Mouse (Mus musculus) brain, embryonic 14.5 days (tissue): Measurements from ENCODE around the gene Sdc4. TPM values are rescaled to one million over a fixed set of nuclear protein-coding genes. Genes with fewer than 3 reads are reported as not detected.
A peak's percentile ranks its signal among the peaks of the same experiment; 100 is the strongest.

Experiments
- DNase-seq: peaks from one replicate; pipeline ENCODE4 v3.0.0-alpha.2; 2011; ENCODE audit warnings: low read depth
- CTCF ChIP-seq: fragments of 200-500 bp; IDR thresholded peaks from 2 replicates; pipeline ENCODE4 v1.5.1; 2012; ENCODE audit warnings: inconsistent platforms, mild to moderate bottlenecking, moderate library complexity, borderline replicate concordance; ENCODE audit not compliant: insufficient read depth, insufficient read length; ENCODE audit errors: extremely low read depth
- POLR2A ChIP-seq: fragments of 200-500 bp; IDR thresholded peaks from 2 replicates; pipeline ENCODE4 v1.6.1; 2012; ENCODE audit warnings: mild to moderate bottlenecking, inconsistent platforms, borderline replicate concordance; ENCODE audit not compliant: poor library complexity, insufficient read depth, insufficient read length, severe bottlenecking; ENCODE audit errors: extremely low read depth
- polyA plus RNA-seq: library from polyadenylated mRNA; depleted of rRNA; stranded (reverse); fragments of >200 nt; gene quantifications from 2 replicates; pipeline ENCODE4 v1.2.3, GENCODE M21; 2012; rRNA removed

The Sdc4 gene
- 2.3 and 3.7 TPM in 2 replicates for polyA plus RNA-seq

GRCm38 (mm10) chr2:164443460-164444000 is at the start of gene Sdc4:
Gene Sdc4, minus strand, starts transcription at chr2:164443887.
- no peak for TF ChIP-seq CTCF
- TF ChIP-seq POLR2A, result no peak
- DNase-seq, result peak; percentile 45

- TF ChIP-seq POLR2A, result no peak
- no peak for TF ChIP-seq CTCF
- DNase-seq, result peak; percentile 10
These were observed 44.1 kb upstream of the Sdc4 start for GRCm38 (mm10) chr2:164487812-164488211.

- TF ChIP-seq CTCF (no peak), POLR2A (no peak)
- DNase-seq, result no peak
These were observed 43.4 kb upstream of the Sdc4 start for GRCm38 (mm10) chr2:164487115-164487527.

- TF ChIP-seq CTCF (no peak), POLR2A (no peak)
- peak; percentile 58 for DNase-seq
These were observed 42.8 kb upstream of the Sdc4 start for GRCm38 (mm10) chr2:164486258-164487114.

- no peak for TF ChIP-seq CTCF
- TF ChIP-seq POLR2A, result no peak
- peak; percentile 3 for DNase-seq
These were observed 42.1 kb upstream of the Sdc4 start, which contains the start of gene Dbndd2 for GRCm38 (mm10) chr2:164485681-164486257. Gene Dbndd2, plus strand, starts transcription at chr2:164486106.

- DNase-seq, result no peak
- TF ChIP-seq CTCF (no peak), POLR2A (no peak)
These were observed 29.9 kb upstream of the Sdc4 start, which contains the start of gene Trp53tg5 for GRCm38 (mm10) chr2:164473624-164474023. Gene Trp53tg5, minus strand, starts transcription at chr2:164473724.

GRCm38 (mm10) chr2:164470254-164470653 is 26.6 kb upstream of the Sdc4 start:
- TF ChIP-seq CTCF, result peak; percentile 59; the same call in 1 of the 2 replicates
- no peak for TF ChIP-seq POLR2A
- DNase-seq, result peak; percentile 61

- no peak for DNase-seq
- TF ChIP-seq CTCF, result no peak
- no peak for TF ChIP-seq POLR2A
These were observed 23.1 kb upstream of the Sdc4 start for GRCm38 (mm10) chr2:164466787-164467186.

GRCm38 (mm10) chr2:164465161-164465560 is 21.5 kb upstream of the Sdc4 start:
- TF ChIP-seq CTCF, result no peak
- TF ChIP-seq POLR2A, result no peak
- no peak for DNase-seq

- TF ChIP-seq POLR2A, result peak; percentile 8; the same call in 1 of the 2 replicates
- peak; percentile 82 for TF ChIP-seq CTCF
- peak; percentile 100 for DNase-seq
These were observed 17.3 kb upstream of the Sdc4 start, which contains the start of gene Gm20458 for GRCm38 (mm10) chr2:164460745-164461551. Gene Gm20458, plus strand, starts transcription at chr2:164460967.

GRCm38 (mm10) chr2:164458535-164458934 is 14.8 kb upstream of the Sdc4 start:
- DNase-seq, result no peak
- TF ChIP-seq CTCF (no peak), POLR2A (no peak)

GRCm38 (mm10) chr2:164457942-164458341 is 14.3 kb upstream of the Sdc4 start:
- no peak for TF ChIP-seq POLR2A
- no peak for TF ChIP-seq CTCF
- no peak for DNase-seq
